Mouse (Mus musculus) MN1 (cell line): ENCODE results near the gene Gas6.

Source experiments
- DNase-seq: peaks from one replicate; pipeline ENCODE4 v3.0.0-alpha.2; 2016; ENCODE audit warnings: low spot score

Gas6 gene

GRCm38 (mm10) chr8:13504894-13505674 is 10.8 kb upstream of the Gas6 start:
- no peak for DNase-seq

- DNase-seq = peak; percentile 32
These were observed 9.8 kb upstream of the Gas6 start for GRCm38 (mm10) chr8:13503936-13504606.

DNA sequence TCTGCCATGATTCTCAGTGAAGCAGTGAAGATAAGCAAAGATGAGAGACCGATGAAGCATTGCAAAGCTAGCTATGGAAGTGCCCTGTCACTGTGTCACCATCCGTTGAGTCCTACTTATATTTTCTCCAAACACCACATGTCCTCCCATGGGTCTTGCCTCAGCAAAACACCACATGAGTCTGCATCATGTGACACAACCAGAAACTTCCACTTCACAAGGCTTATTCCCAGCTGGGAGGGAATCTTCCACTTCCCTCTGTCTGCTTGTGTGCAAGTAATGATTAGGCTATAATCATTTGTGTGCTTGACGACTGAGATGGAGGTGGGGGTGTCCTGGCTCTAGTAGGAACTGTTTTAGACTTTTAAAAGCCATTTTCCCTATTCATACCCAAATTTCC is 6.9 kb upstream of the Gas6 start:
- DNase-seq = no peak

- peak; percentile 73 for DNase-seq
These were observed 1.3 kb downstream of the Gas6 start for GRCm38 (mm10) chr8:13493011-13493410.

- peak; percentile 76 for DNase-seq
These were observed 1.9 kb downstream of the Gas6 start for GRCm38 (mm10) chr8:13492198-13492995.

DNA sequence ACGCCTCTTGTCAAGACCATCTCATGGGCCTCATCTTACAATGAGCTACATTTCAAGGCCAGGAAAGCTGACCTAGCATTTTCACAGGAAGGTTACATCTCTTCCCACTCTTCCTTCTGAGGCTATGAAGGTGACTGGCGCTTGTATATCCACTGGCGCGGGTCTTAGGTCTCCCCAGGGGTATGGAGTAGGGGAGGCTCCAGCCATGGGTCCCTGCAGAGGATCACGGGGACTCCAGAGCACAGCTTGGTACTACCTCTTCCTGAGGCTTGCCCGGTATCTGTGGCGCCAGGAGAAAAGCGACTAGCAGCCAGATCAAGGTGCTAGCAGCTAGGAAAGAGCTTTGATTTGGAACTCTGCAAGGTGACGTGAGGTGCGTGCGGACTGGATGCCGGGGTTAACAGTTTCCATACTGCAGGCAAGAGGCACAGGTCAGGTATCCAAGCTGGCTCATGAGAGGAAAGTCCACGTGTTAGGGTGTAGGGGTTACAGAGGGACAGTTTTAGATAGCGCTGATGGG is 2.7 kb downstream of the Gas6 start:
- no peak for DNase-seq

- DNase-seq = no peak
These were observed 4.0 kb downstream of the Gas6 start for GRCm38 (mm10) chr8:13489986-13490910.

DNA sequence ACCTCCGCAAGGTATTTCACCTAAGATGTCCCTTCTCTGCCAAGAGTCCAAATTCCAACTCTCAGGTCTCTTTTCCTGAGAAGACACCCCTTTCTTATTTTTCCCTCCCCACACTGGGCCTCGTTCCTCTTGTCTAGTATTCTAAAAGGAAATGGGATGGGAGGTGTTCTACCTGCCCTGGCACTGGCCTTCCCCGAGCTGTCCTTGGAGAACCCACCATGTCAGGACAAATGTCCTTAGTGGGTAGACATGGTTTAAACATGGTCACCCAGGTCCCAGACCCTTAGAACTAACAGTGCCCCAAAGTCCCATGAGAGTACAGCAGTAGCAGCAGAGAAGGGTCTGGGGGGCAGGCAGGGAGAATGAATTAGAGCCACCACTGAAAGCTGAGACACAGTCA is 4.9 kb downstream of the Gas6 start:
- DNase-seq = no peak

GRCm38 (mm10) chr8:13483191-13483590 is 11.1 kb downstream of the Gas6 start:
- no peak for DNase-seq

DNA sequence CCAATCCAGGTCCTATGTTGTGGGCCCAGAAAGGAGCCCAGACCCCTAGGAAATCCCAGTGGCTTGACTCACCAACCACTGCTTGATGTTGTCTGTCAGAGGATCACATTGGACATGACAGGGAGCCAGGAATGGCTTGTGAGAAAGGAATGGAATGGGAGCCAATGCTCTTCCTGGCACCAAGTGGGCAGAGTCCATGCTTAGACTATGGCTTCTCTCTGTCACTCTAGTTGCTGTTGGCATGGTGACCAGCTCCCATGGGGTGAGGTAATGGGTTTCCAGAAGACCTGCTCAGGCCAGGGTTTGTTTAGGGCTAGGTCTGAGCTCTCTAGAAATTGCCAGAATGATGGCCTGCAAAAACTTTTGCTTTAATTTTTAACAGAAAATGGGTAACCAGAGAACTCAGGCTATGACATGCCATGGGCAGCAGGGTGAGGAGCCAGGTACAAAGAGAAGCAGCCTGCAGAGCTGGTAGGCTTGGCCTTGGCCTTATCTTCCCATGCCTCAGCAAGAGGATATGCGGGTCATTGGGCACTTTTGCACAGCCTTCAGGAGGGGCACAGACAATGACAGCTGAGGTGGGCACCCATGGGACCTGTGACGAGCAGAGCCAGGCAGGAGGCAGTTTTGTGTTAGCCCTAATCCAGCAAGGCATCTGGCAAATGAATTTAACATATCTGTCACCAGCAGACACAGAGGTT is 12.0 kb downstream of the Gas6 start:
- DNase-seq = peak; percentile 55

GRCm38 (mm10) chr8:13481596-13481995 is 12.7 kb downstream of the Gas6 start:
- DNase-seq = no peak

DNA sequence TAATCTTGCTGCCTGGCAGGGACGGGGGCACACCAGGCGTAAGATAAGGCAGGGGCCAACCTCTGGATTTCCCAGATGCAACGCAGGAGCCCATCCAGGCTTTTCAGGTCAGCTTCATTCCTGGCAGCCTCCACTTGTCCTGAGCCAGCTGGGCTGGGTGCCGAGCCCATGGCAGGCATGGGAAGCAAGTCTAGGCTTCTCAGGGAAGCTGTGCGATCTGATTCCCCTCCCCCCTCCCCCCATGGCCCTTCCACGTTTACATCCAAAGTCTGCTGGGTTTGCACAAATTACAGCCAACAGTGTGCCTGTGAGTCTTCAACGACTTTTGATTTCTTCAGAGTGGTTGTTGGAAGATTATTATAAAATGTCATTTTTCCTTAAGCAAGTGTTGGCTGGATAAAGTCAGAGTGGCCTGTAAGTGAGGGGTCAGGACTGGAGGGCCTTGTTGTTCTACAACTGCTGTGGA is 13.2 kb downstream of the Gas6 start:
- no peak for DNase-seq

DNA sequence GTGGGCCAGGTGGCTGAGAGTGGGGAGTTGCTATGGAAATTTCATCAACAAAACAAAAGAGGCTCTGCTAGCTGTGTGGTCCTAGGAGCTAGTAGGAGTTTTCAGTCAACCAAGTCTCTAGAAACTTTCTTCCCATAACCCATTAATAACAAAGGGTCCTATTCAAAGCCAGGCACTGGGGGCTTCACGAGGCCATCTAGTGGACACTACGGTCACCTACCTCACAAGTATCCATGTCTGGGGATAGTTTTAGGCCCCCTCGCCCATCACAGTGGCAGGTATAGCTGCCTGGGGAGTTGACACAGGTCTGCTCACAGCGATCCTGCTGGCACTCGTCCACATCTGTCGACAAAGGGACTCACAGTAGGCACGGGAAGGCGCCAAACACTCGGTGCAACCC is 18.4 kb downstream of the Gas6 start:
- no peak for DNase-seq

DNA sequence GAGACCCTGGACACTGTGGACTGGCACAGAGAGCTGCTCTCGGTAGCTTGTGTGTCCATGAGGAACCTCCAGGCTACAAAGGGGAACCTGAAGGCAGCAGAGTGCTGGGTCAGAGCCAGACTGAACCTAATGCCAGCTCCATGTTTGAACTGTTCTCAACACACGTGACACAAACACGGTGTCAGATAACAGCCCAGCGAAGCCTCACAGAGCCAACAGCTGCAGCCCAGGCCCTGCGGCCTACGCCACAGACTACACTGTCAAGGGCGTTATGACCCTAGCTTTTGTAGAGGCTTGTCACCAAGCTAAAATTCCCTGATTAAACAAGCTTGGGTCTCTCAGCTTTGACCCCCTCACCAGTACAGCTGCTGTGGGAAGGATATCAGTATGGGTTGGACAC is 22.0 kb downstream of the Gas6 start:
- peak; percentile 32 for DNase-seq

DNA sequence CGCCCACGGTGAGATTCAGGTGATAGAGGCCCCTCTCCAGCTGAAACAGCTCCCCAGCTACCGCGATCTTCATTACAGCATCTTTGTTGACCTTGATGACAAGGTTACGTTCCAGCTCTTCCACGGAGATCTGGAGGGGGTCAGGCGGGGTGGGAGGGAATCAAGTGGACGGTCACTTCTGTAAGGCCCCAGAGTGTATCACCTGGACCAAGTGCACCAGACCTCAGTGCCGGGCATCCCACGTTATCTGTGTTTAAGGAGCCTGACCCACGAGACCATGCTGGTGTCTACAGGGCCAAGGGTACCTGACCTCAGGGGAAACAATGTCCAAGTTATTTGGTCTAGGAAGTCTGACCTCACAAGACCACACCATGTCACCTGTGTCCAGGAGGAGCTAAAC is 22.8 kb downstream of the Gas6 start:
- DNase-seq = no peak

DNA sequence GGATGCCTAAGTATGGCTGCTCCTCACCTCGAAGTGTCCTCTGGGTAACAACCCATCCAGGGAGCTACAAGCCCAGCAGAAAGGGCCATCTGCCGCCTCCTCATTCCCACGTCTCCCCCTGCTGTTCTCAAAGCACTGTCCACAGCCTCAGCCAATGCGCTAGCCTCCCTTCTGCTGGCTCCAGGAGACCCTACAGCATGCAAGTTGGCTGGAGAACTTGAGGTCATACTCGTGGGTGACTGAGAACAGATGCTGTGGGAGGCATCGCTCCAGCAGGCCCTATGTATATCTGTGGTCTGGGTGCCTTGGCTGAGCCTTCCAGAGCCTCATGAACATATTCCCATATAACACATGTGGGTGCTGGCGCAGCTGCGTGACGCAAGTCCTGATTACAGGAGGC is 25.6 kb downstream of the Gas6 start:
- no peak for DNase-seq

DNA sequence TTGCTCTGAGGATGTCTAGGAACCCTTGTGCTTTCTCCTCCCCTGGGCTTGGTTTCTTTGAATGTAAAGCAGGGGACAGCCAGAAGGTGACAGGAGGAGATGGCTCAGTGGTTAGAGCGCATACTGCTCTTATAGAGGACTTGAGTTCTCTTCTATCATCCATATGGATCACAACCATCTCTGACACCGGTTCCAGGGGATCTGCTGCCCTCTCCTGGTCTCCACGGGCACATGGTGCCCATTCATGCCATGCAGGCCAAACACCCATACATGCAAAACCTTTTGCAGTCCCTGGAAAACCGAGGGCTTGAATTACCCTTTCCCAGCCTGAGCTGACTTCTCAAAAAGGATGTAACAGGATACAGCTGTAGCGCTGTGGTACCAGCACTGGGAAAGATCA is 27.3 kb downstream of the Gas6 start:
- DNase-seq = peak; percentile 69

- DNase-seq = no peak
These were observed 29.0 kb downstream of the Gas6 start for GRCm38 (mm10) chr8:13465324-13465723.

DNA sequence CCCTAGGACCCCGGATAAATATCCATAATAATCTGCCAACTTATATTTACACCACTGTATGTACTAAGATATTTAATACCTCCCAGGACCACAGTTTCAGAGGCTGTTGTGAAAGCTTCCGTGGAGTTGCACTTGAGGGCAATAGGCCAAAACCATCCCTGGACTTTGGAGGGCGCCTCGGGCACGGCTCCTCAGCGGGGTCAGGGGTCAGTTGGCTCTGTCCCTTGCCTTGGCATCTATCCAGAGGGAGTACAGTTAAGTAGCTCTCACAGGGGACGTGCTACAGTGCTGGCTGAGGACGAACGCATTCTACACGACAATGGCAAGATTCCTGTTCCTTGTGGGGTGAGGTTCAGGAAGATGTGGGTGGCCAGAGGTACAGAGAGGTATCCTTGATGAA is 31.9 kb downstream of the Gas6 start:
- no peak for DNase-seq

DNA sequence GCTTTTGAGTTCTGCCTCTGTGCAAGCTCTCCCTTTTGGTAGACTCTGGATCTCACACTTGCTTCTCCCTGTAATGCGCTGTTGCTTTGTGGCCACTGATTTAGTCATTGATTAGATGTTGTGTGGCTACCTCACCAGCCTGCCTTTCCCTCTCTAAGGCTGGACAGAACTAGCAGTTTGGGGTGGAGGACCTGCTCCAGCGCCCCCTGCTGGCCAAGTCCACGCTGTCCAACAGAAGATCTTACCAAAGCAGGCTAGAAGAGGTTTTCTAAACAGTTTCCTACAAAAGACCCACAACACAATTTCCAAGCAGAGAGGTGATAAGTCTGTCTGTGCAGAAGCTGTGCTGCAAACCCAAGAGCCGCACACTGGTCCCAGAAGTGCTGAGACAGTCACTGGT is 32.4 kb downstream of the Gas6 start:
- peak; percentile 70 for DNase-seq
